Mouse (Mus musculus): Measurements from ENCODE around the gene Gng8. TPM values are rescaled to one million over a fixed set of nuclear protein-coding genes. Genes with fewer than 3 reads are reported as not detected.
A peak's percentile ranks its signal among the peaks of the same experiment; 100 is the strongest.

The Gng8 gene
- polyA plus RNA-seq, 1 experiment from 2014 or later = 8.2 TPM

GRCm38 (mm10) chr7:16911904-16912303, 20.3 kb downstream of the Gng8 start:
- peak overlapping the region; percentile 14; the same call in 1 of the 2 replicates for H3K27ac ChIP-seq
- WGBS = 95% methylated on average over 3 of the region's 3 CpGs
- no peak overlapping the region for H3K9ac ChIP-seq

GRCm38 (mm10) chr7:16912360-16912759, 20.8 kb downstream of the Gng8 start:
- H3K4me1 ChIP-seq (replicated peaks) = peaks cover 49% of the 10 kb centered on the region
- no peaks in the 10 kb centered on the region for H3K27me3 ChIP-seq
- WGBS = 47% methylated on average over 6 of the region's 6 CpGs
- peaks cover 36% of the 10 kb centered on the region for H3K36me3 ChIP-seq
- H3K27ac ChIP-seq = peak overlapping the region; percentile 14; the same call in 1 of the 2 replicates
- no peak overlapping the region for H3K9ac ChIP-seq
- no peak overlapping the region for H3K4me2 ChIP-seq
- no peak overlapping the region for H3K4me3 ChIP-seq
- no peak for ATAC-seq (ENCODE audit: low FRiP score)
- no peaks in the 10 kb centered on the region for H3K9me3 ChIP-seq

More at GRCm38 (mm10) chr7:16911904-16912303, 20.3 kb downstream of the Gng8 start:
- Histone ChIP-seq H3K4me1 (replicated peaks) (peaks cover 44% of the 10 kb centered on the region), H3K4me3 (no peak overlapping the region), H3K9me3 (no peaks in the 10 kb centered on the region), H3K36me3 (peaks cover 31% of the 10 kb centered on the region), H3K27me3 (no peaks in the 10 kb centered on the region), H3K4me2 (no peak overlapping the region)
- no peak for ATAC-seq (ENCODE audit: low FRiP score)

GRCm38 (mm10) chr7:16913806-16914452, 22.3 kb downstream of the Gng8 start:
- H3K27ac ChIP-seq = peak overlapping the region; percentile 55; the same call in 1 of the 2 replicates

GRCm38 (mm10) chr7:16914453-16915343, 23.1 kb downstream of the Gng8 start:
- Histone ChIP-seq H3K27me3 (no peaks in the 10 kb centered on the region), H3K4me1 (replicated peaks) (peaks cover 54% of the 10 kb centered on the region), H3K27ac (peak overlapping the region; percentile 55; the same call in 1 of the 2 replicates), H3K4me2 (no peak overlapping the region), H3K36me3 (peaks cover 59% of the 10 kb centered on the region), H3K4me3 (no peak overlapping the region), H3K9me3 (no peaks in the 10 kb centered on the region), H3K9ac (no peak overlapping the region)
- no peak for ATAC-seq (ENCODE audit: low FRiP score)
- WGBS = 86% methylated on average over 18 of the region's 18 CpGs

More at GRCm38 (mm10) chr7:16913806-16914452, 22.3 kb downstream of the Gng8 start:
- Histone ChIP-seq H3K4me1 (replicated peaks) (peaks cover 53% of the 10 kb centered on the region), H3K4me2 (no peak overlapping the region), H3K27me3 (no peaks in the 10 kb centered on the region), H3K9me3 (no peaks in the 10 kb centered on the region), H3K36me3 (peaks cover 51% of the 10 kb centered on the region), H3K4me3 (no peak overlapping the region), H3K9ac (no peak overlapping the region)
- peak; percentile 43 for ATAC-seq (ENCODE audit: low FRiP score)
- WGBS = 42% methylated on average over 10 of the region's 10 CpGs

GRCm38 (mm10) chr7:16915461-16916340, 24.1 kb downstream of the Gng8 start:
- WGBS = 91% methylated on average over 32 of the region's 32 CpGs
- no peak for ATAC-seq (ENCODE audit: low FRiP score)
- Histone ChIP-seq H3K9ac (no peak overlapping the region; the same call in 1 of the 2 replicates), H3K4me1 (replicated peaks) (peaks cover 64% of the 10 kb centered on the region), H3K4me2 (no peak overlapping the region), H3K27me3 (no peaks in the 10 kb centered on the region), H3K27ac (no peak overlapping the region), H3K4me3 (no peak overlapping the region), H3K9me3 (no peaks in the 10 kb centered on the region), H3K36me3 (peaks cover 64% of the 10 kb centered on the region)

GRCm38 (mm10) chr7:16916342-16917265, 25.0 kb downstream of the Gng8 start:
- Histone ChIP-seq H3K27me3 (no peaks in the 10 kb centered on the region), H3K27ac (no peak overlapping the region), H3K4me1 (replicated peaks) (peaks cover 73% of the 10 kb centered on the region), H3K4me3 (no peak overlapping the region), H3K9ac (no peak overlapping the region; the same call in 1 of the 2 replicates), H3K4me2 (no peak overlapping the region), H3K36me3 (peaks cover 70% of the 10 kb centered on the region), H3K9me3 (no peaks in the 10 kb centered on the region)
- ATAC-seq (ENCODE audit: low FRiP score) = no peak
- WGBS = 81% methylated on average over 29 of the region's 30 CpGs

- Histone ChIP-seq H3K36me3 (peaks cover 70% of the 10 kb centered on the region), H3K4me2 (no peak overlapping the region), H3K4me3 (no peak overlapping the region), H3K27me3 (no peaks in the 10 kb centered on the region), H3K4me1 (replicated peaks) (peaks cover 76% of the 10 kb centered on the region), H3K9me3 (no peaks in the 10 kb centered on the region), H3K27ac (no peak overlapping the region), H3K9ac (peak overlapping the region; percentile 53; the same call in 1 of the 2 replicates)
- WGBS = 56% methylated on average over 11 of the region's 11 CpGs
- ATAC-seq (ENCODE audit: low FRiP score) = no peak
These were observed 25.9 kb downstream of the Gng8 start for GRCm38 (mm10) chr7:16917447-16917846.

- Histone ChIP-seq H3K9me3 (no peaks in the 10 kb centered on the region), H3K4me3 (no peak overlapping the region), H3K27me3 (no peaks in the 10 kb centered on the region), H3K4me1 (replicated peaks) (peaks cover 74% of the 10 kb centered on the region), H3K36me3 (peaks cover 70% of the 10 kb centered on the region), H3K4me2 (0 out of 2 replicates have a peak overlapping the region, but pooled peaks have one; percentile 2), H3K27ac (peak overlapping the region; percentile 55), H3K9ac (peak overlapping the region; percentile 53)
- ATAC-seq (ENCODE audit: low FRiP score) = no peak
- WGBS = 37% methylated on average over 9 of the region's 9 CpGs
These were observed 26.4 kb downstream of the Gng8 start for GRCm38 (mm10) chr7:16918014-16918413.

- 70% methylated on average over 3 of the region's 3 CpGs for WGBS
- ATAC-seq (ENCODE audit: low FRiP score) = no peak
- Histone ChIP-seq H3K36me3 (peaks cover 70% of the 10 kb centered on the region), H3K9ac (peak overlapping the region; percentile 55), H3K4me1 (replicated peaks) (peaks cover 67% of the 10 kb centered on the region), H3K9me3 (no peaks in the 10 kb centered on the region), H3K4me3 (no peak overlapping the region), H3K27ac (peak overlapping the region; percentile 55), H3K4me2 (no peak overlapping the region), H3K27me3 (no peaks in the 10 kb centered on the region)
These were observed 27.1 kb downstream of the Gng8 start for GRCm38 (mm10) chr7:16918670-16919069.

GRCm38 (mm10) chr7:16919395-16920149, 28.0 kb downstream of the Gng8 start:
- no peaks in the 10 kb centered on the region for H3K9me3 ChIP-seq
- H3K27me3 ChIP-seq = no peaks in the 10 kb centered on the region
- no peak for ATAC-seq (ENCODE audit: low FRiP score)
- peak overlapping the region; percentile 82 for H3K4me2 ChIP-seq
- WGBS = 85% methylated on average over 13 of the region's 13 CpGs
- peaks cover 64% of the 10 kb centered on the region for H3K4me1 ChIP-seq (replicated peaks)
- peak overlapping the region; percentile 50; the same call in 1 of the 2 replicates for H3K27ac ChIP-seq
- H3K36me3 ChIP-seq = peaks cover 62% of the 10 kb centered on the region
- peak overlapping the region; percentile 21 for H3K4me3 ChIP-seq
- H3K9ac ChIP-seq = peak overlapping the region; percentile 70
